Mouse (Mus musculus) frontal cortex, adult 2 months (tissue): ENCODE measurements at regions not wholly inside any gene's neighbourhood (a gene's known extent, or its start where the extent isn't known, plus 50 kb on each side); places are given as distances from the start of the nearest gene placed in this dataset.
A peak's percentile ranks its signal among the peaks of the same experiment; 100 is the strongest.

ENCODE experiments used
- DNase-seq, 2 experiments: peaks; one replicate each; pipeline ENCODE4 v3.0.0; 2022; ENCODE audit warnings: low spot score in 1 of 2; ENCODE audit errors: extremely low spot score in 1 of 2

DNA sequence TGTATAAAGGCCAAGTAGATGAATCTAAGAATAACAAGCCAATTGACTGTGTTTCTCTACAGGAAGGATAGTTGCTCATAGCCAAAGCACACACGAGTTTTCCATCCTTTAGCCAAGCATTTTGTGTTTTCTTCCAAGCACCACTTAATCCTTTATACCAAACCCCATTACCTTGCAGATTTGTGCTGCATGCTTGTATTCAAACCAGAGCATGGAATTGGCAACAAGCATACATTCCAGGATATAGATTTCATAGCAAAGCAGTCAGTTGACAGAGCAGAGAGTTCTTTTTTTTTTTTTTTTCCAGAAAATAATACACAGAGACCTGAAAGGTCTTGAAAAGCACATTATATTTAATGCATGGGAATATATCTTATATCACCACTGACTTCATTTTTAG, 169.9 kb downstream of the Pom121l12 start:
- DNase-seq = no peak

DNA sequence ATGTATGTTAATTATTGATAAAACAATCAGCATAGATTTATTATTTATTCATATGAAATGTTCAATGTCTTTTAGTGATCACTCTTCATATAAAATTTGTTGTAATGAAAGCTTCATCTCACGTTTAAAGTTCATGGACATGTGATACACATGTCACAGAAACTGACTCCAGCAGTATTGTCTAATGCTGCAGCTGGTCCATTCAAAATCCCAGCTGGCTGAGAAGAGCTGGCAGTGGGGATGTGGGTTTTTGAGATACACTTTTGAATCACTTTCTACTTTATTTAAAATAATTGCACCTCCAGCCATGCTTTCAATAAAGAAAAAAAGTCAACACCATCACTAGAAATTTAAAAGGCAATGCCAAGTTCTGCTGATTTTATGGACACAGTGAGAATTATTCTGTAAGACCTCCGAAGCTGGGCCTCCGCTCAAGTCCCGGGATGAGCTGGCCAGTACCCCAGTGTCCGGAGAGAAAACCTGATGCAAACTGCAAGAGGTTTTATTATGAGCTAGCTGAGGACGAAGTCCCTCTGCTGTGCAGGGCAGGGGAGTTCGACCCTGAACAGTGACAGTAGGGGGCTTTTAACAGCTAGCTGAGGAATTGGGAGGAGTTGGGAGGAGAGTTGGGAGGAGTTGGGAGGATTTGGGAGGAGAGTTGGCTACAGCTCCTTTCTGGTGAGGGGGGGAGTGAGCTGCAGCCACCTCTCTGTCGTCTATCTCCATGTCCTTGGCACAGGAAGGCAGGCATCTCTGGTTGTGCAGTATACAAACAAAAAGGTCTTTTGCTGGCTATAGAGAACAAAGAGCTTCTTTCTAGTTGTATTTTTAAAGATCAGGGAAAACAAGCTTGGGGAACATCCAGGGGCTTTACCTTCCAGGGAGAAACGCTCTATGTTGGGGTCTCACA, 170.6 kb downstream of the Pom121l12 start:
- DNase-seq = peak in 1 of 2 experiments; percentile 0

DNA sequence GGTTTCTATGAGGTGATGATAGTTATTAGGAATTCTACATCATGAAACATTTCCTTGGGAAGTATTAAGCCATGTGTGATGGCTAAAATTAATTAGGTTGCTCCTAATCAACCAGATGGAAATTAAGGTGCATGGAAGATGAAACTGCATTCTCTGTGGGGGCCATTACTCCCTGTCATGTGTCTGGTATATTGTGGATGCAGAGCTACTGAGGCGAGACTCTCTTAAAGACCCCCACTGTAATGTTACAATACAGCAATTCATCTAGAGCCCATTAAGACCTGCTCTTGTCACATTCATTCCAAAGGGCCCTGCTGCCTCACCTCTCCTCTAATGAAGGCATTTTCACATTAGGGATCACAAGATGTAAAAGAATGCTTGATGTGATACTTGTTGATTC, 199.2 kb downstream of the Pom121l12 start:
- DNase-seq = no peak

DNA sequence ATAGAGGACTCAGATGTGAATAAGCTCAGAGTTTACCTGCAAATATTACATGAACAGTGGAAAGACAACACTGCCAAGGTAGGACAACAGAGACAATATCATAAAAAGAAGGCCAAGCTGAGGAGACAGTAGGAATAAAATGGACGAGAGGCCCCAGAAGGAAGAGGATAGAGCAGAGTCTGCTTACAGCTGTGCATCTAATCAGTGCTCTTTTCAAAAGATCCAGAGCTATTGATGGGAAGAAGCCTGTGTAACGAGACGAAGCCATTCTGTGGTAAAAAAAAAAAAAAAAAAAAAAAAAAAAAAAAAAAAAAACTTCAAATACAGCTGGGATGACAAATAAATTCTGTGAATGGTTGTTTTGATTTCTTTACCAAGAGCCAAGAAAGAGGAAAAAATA, 200.2 kb downstream of the Pom121l12 start:
- no peak for DNase-seq

DNA sequence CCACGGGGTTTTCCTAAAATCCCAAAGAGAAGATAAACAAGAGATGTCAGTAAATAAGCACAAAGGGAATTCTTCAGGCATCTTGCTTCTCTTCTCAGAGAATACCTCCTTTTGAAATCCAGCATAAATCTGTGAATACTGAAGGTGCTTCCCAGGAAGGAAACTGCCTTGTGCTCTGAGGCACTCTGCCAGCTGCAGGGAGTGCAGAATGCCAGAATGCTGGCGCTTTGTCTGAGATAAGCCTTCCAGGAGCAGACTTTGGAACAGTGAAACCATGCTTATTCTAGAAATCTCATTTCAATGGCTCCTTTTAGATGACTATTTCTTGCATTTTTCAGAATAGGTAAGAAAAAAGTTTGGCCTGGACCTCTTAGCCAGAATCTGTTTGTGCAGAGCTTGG, 219.9 kb downstream of the Pom121l12 start:
- DNase-seq = peak in 1 of 2 experiments; percentile 56
